Mouse (Mus musculus) MEL-GATA-1-ER (cell line): Measurements from ENCODE around the gene Zfp91.
"Not testable (repeated sequence)": the region's sequence is repeated elsewhere in the genome, so short reads cannot be mapped to it uniquely, and the experiment has no call there.

Experiments
- DNase-seq: peaks from one replicate; pipeline ENCODE4 v3.0.0-alpha.2; 2012; ENCODE audit warnings: low read depth; ENCODE audit errors: extremely low read depth

Zfp91 gene

GRCm38 (mm10) chr19:12794056-12795044 is 1.6 kb downstream of the Zfp91 start:
- peak; percentile 50 for DNase-seq

GRCm38 (mm10) chr19:12792374-12792773 is 3.6 kb downstream of the Zfp91 start:
- DNase-seq: no peak

- no peak for DNase-seq
These were observed 8.2 kb downstream of the Zfp91 start for GRCm38 (mm10) chr19:12787721-12788120.

- no peak for DNase-seq
These were observed 9.0 kb downstream of the Zfp91 start for GRCm38 (mm10) chr19:12786803-12787395.

GRCm38 (mm10) chr19:12780437-12780836 is 15.5 kb downstream of the Zfp91 start:
- no peak for DNase-seq

- no peak for DNase-seq
These were observed 25.0 kb downstream of the Zfp91 start for GRCm38 (mm10) chr19:12770888-12771287.

- DNase-seq: no peak
These were observed 30.6 kb downstream of the Zfp91 start, which contains the start of gene Cntf for GRCm38 (mm10) chr19:12765308-12765707. TSS of gene Cntf (minus strand) at chr19:12765632.

- DNase-seq: no peak
These were observed 33.5 kb downstream of the Zfp91 start for GRCm38 (mm10) chr19:12762212-12763130.

GRCm38 (mm10) chr19:12759656-12760055 is 36.3 kb downstream of the Zfp91 start:
- no peak for DNase-seq

- no peak for DNase-seq
These were observed 36.9 kb downstream of the Zfp91 start for GRCm38 (mm10) chr19:12758936-12759478.

- no peak for DNase-seq
These were observed 39.6 kb downstream of the Zfp91 start for GRCm38 (mm10) chr19:12756286-12756685.

- no peak for DNase-seq
These were observed 64.0 kb downstream of the Zfp91 start for GRCm38 (mm10) chr19:12731950-12732349.

GRCm38 (mm10) chr19:12731036-12731435 is 64.9 kb downstream of the Zfp91 start:
- DNase-seq: no peak

- no peak for DNase-seq
These were observed 70.1 kb downstream of the Zfp91 start for GRCm38 (mm10) chr19:12725851-12726250.

GRCm38 (mm10) chr19:12722308-12722707 is 73.6 kb downstream of the Zfp91 start:
- DNase-seq: no peak

- not testable (repeated sequence) for DNase-seq
These were observed 74.3 kb downstream of the Zfp91 start for GRCm38 (mm10) chr19:12721596-12721995.

- not testable (repeated sequence) for DNase-seq
These were observed 75.0 kb downstream of the Zfp91 start for GRCm38 (mm10) chr19:12720919-12721318.

- DNase-seq: no peak
These were observed 75.5 kb downstream of the Zfp91 start for GRCm38 (mm10) chr19:12720463-12720862.

GRCm38 (mm10) chr19:12719189-12719588 is 76.7 kb downstream of the Zfp91 start:
- no peak for DNase-seq
